Mouse (Mus musculus) stomach, embryonic 14.5 days (tissue): ENCODE results near the gene Zfp866. TPM values are rescaled to one million over a fixed set of nuclear protein-coding genes. Genes with fewer than 3 reads are reported as not detected.

ENCODE experiments used
- ATAC-seq: fragments of 200-750 bp; cut with Nextera tagmentation; 2 replicates; pipeline ENCODE4 v1.8.0; 2017; ENCODE audit warnings: low read depth, moderate TSS enrichment; ENCODE audit not compliant: insufficient number of reproducible peaks, insufficient read depth, low FRiP score
- H3K27ac ChIP-seq: fragments of 300-500 bp; sonication (generic); 2 replicates; pipeline ENCODE4 v1.5.1; 2014; ENCODE audit warnings: mild to moderate bottlenecking, low read length, moderate library complexity, mixed read lengths
- H3K27me3 ChIP-seq: fragments of 300-500 bp; sonication (generic); 2 replicates; pipeline ENCODE4 v1.6.1; 2014; ENCODE audit warnings: low read length, control low read depth, mixed read lengths; ENCODE audit not compliant: control insufficient read depth, insufficient read depth
- H3K36me3 ChIP-seq: fragments of 300-500 bp; sonication (generic); 2 replicates; pipeline ENCODE4 v1.6.1; 2014; ENCODE audit warnings: mild to moderate bottlenecking, control low read depth, low read length, moderate library complexity, mixed read lengths; ENCODE audit not compliant: control insufficient read depth, insufficient read depth
- H3K4me1 ChIP-seq: fragments of 300-500 bp; sonication (generic); 2 replicates; pipeline ENCODE4 v1.6.1; 2014; ENCODE audit warnings: low read length, control low read depth, mixed read lengths; ENCODE audit not compliant: control insufficient read depth, insufficient read depth
- H3K4me2 ChIP-seq: fragments of 300-500 bp; sonication (generic); replicated peaks from 2 replicates; pipeline ENCODE4 v1.6.1; 2014; ENCODE audit warnings: low read depth, low read length, control low read depth
- H3K4me3 ChIP-seq: fragments of 300-500 bp; sonication (generic); 2 replicates; pipeline ENCODE4 v1.5.1; 2014; ENCODE audit warnings: low read depth, low read length, control low read depth
- H3K9ac ChIP-seq: fragments of 300-500 bp; sonication (generic); replicated peaks from 2 replicates; pipeline ENCODE4 v1.6.1; 2014; ENCODE audit warnings: low read depth, mild to moderate bottlenecking, control low read depth, low read length, moderate library complexity, mixed read lengths
- H3K9me3 ChIP-seq: fragments of 300-500 bp; sonication (generic); 2 replicates; pipeline ENCODE4 v1.6.1; 2016; ENCODE audit warnings: low read depth, low read length, control low read depth; ENCODE audit not compliant: control insufficient read depth
- WGBS: fragments of 180-500 bp; shearing (Covaris S2); extraction: QIAGEN DNeasy Blood & Tissue Kit; methylation state at CpG from one replicate; pipeline ENCODE4 v1.1.7; 2014; 5-methylcytosine and 5-hydroxymethylcytosine counted together
- polyA plus RNA-seq: library from polyadenylated mRNA; unstranded; fragments of >200 nt; fragmentation: Nextera tagmentation; extraction: Ambion mirVana; gene quantifications from 2 replicates; pipeline ENCODE4 v1.2.1, GENCODE M21; 2014

The Zfp866 gene
- polyA plus RNA-seq, 1 experiment from 2014 or later, result 35.4 TPM

DNA sequence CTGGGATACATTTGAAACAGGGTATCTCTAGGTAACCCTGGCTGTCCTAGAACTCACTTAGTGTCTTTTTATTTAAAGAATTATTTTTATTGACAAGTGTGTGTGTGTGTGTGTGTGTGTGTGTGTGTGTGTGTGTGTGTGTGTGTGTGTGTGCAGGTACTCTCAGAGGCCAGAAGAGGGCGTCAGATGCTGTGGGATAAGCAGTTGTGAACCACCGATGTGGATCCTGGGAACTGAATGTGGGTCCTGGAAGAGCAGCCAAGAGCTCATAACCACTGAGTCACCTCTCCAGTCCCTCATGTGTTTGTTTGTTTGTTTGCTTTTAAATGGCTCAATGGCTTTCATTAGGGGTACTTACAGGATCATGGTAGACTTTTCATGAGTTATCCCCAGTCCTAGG lies 23.9 kb upstream of the Zfp866 start:
- H3K4me3 ChIP-seq, result no peak overlapping the region
- H3K9ac ChIP-seq, result no peak overlapping the region
- ATAC-seq, result no peak
- H3K9me3 ChIP-seq, result no peaks in the 10 kb centered on the region
- no peak overlapping the region for H3K4me2 ChIP-seq
- no peaks in the 10 kb centered on the region for H3K27me3 ChIP-seq
- H3K4me1 ChIP-seq, result no peaks in the 10 kb centered on the region
- H3K27ac ChIP-seq, result no peak overlapping the region
- WGBS, result 86% methylated on average over 2 of the region's 2 CpGs
- H3K36me3 ChIP-seq, result peaks cover 29% of the 10 kb centered on the region

DNA sequence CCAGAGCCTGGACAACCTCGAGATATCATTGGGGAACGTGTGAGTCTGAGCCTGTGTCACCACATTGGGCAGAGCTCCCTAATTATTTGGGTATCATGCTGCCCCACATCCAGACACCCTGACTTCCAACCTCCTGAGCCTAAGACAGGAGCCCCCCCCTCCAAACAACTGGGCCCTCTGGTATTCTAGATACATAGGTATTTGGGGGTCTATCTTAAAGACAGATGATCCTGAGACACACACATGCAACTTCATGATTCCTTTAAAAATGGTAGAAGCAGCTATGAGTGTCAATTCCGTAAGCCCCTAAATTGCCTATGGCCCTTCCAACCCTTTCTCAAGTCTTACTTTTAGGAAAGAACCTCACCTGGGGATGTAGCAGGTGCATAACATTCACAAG lies 18.8 kb upstream of the Zfp866 start:
- Histone ChIP-seq H3K36me3 (peaks cover 44% of the 10 kb centered on the region), H3K27me3 (no peaks in the 10 kb centered on the region), H3K4me2 (0 out of 2 replicates have a peak overlapping the region, but pooled peaks have one; percentile 91), H3K9me3 (no peaks in the 10 kb centered on the region), H3K27ac (no peak overlapping the region), H3K4me1 (no peaks in the 10 kb centered on the region), H3K4me3 (no peak overlapping the region), H3K9ac (no peak overlapping the region)
- ATAC-seq, result no peak
- WGBS, result 63% methylated on average over 3 of the region's 3 CpGs

DNA sequence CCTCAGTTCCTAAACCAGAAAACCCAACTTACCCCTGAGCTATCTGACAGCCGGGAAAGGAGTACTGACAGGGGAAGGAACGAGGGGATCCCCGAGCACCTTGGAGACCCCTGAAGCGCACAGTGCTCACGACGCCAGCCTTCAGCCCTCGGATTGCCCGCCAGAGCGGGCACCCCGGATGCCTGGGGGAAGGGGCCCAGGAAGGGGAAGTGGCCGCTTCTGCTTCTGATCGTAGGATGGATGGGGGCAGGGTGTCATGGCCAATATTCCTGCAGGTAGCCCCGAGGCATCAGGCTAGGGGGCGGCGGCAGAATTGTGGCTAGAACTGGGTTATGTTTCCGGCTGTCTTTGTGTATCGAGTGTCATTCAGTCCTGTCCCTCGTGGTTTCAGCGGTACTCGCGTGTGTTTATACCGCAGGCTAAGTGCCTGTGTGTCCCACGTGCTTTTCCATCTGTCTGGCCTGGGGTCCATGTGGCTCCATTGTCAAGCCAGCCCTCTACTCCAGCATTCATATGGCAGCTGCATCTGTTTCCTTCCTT lies 18.0 kb upstream of the Zfp866 start:
- peak overlapping the region; percentile 51 for H3K9ac ChIP-seq
- peak overlapping the region; percentile 54 for H3K4me3 ChIP-seq
- 1% methylated on average over 23 of the region's 23 CpGs for WGBS
- H3K27ac ChIP-seq, result 0 out of 2 replicates have a peak overlapping the region, but pooled peaks have one; percentile 30
- no peaks in the 10 kb centered on the region for H3K27me3 ChIP-seq
- peaks cover 45% of the 10 kb centered on the region for H3K36me3 ChIP-seq
- peak; percentile 30; the same call in 1 of the 2 replicates for ATAC-seq
- no peaks in the 10 kb centered on the region for H3K4me1 ChIP-seq
- peak overlapping the region; percentile 91 for H3K4me2 ChIP-seq
- no peaks in the 10 kb centered on the region for H3K9me3 ChIP-seq

DNA sequence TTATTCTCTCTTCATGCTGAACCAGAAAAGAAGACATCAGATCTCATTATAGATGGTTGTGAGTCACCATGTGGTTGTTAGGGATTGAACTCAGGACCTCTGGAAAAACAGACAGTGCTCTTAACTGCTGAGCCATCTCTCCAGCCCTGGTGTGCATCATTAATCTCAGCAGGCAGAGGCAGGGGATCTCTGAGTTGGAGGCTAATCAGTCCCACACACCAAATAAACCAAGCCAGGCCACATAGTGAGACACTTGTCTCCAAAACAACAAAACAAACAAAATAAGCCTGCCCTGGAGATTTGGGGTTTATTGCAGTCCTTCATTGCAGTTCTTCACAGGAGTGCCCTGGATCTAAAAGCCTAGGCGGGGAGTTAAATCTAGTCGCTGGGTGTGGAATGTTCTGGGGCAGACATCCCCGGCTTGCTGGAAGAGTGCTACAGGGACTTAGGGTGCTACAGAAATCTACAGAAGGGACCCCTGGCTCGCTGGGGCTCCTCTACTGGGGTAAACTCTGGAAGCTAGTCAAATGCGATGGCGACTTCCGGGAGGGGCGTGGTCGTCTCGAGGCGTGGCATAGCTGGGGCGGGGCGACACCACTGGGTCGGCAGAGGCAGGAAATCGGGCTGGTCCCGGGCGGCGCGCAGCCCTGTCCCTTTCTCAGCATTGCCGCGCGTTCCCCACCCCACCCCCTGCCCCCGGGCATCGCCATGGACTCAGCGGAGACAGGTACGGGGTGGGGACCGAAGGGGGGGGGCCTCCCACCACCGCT lies 17.3 kb upstream of the Zfp866 start, which contains the start of gene Gmip:
Gmip (plus strand) TSS at position 586 of the 770 bp plus-strand sequence.
- H3K9ac ChIP-seq, result peak within 1 kb of the TSS; percentile 51
- peak; percentile 84 for ATAC-seq
- H3K27ac ChIP-seq, result 0 out of 2 replicates have a peak within 1 kb of the TSS, but pooled peaks have one; percentile 30
- no peaks in the 10 kb centered on the region for H3K9me3 ChIP-seq
- H3K4me3 ChIP-seq, result peak within 1 kb of the TSS; percentile 54
- H3K27me3 ChIP-seq, result no peaks in the 10 kb centered on the region
- peaks cover 51% of the 10 kb centered on the region for H3K36me3 ChIP-seq
- WGBS, result 7% methylated on average over 26 of the region's 28 CpGs
- H3K4me2 ChIP-seq, result peak within 1 kb of the TSS; percentile 91
- no peaks in the 10 kb centered on the region for H3K4me1 ChIP-seq

DNA sequence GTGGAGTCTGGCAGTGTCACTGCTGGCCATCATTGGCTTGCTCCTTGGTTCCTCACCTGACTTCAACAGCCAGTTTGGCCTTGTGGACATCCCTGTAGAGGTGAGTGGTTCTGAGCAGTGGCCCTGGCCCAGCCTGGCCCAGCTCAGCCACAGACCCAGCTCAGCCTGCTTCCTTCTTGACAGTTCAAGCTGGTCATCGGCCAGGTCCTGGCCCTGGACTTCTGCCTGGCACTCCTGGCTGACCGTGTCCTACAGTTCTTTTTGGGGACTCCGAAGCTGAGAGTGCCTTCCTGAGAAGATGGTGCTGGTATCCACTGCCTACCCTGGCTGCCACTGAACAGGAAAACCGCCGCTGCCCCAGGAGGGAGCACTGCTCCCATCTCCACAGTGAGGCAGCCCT lies 16.3 kb upstream of the Zfp866 start:
- no peak for ATAC-seq
- no peaks in the 10 kb centered on the region for H3K9me3 ChIP-seq
- H3K36me3 ChIP-seq, result peaks cover 60% of the 10 kb centered on the region
- H3K27ac ChIP-seq, result no peak overlapping the region
- no peak overlapping the region for H3K9ac ChIP-seq
- no peaks in the 10 kb centered on the region for H3K27me3 ChIP-seq
- WGBS, result 92% methylated on average over 5 of the region's 5 CpGs
- H3K4me1 ChIP-seq, result no peaks in the 10 kb centered on the region
- no peak overlapping the region for H3K4me3 ChIP-seq
- H3K4me2 ChIP-seq, result no peak overlapping the region

DNA sequence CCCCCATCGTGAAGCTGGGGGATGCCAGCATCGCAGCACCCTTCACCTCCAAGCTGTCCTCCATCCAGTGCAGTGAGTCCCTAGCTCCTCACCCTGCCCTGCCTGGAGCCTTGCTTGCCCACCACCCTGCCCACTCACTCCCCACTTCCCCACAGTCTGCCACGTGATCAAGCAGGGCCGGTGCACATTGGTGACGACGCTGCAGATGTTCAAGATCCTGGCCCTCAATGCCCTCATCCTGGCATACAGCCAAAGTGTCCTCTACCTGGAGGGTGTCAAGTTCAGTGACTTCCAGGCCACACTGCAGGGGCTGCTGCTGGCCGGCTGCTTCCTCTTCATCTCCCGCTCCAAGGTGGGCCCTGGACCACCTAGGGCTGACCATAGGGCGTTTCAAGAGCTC lies 14.5 kb upstream of the Zfp866 start:
- H3K27ac ChIP-seq, result no peak overlapping the region
- H3K4me1 ChIP-seq, result no peaks in the 10 kb centered on the region
- 91% methylated on average over 9 of the region's 9 CpGs for WGBS
- no peaks in the 10 kb centered on the region for H3K9me3 ChIP-seq
- ATAC-seq, result no peak
- H3K4me2 ChIP-seq, result no peak overlapping the region
- H3K27me3 ChIP-seq, result no peaks in the 10 kb centered on the region
- H3K9ac ChIP-seq, result no peak overlapping the region
- no peak overlapping the region for H3K4me3 ChIP-seq
- H3K36me3 ChIP-seq, result peaks cover 70% of the 10 kb centered on the region

DNA sequence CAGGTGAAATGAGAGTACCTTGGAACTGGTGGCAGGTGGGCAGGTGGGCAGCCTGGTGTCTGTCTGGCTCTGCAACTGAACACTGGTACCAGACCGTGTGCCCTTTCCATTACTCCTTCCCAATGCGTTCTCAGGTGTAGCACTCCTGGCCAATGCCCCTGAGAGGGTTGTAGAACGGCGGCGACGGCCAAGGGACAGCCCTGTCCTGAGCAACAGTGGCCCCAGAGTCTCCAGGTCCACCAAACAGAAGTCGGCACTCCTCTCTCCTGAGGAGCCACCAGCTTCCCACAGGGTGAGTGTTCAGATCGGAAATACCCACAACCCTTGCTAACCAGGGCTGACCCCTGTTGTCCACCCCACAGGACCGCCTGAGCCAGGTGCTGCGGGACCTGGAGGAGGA lies 14.1 kb upstream of the Zfp866 start:
- WGBS, result 91% methylated on average over 10 of the region's 10 CpGs
- H3K4me2 ChIP-seq, result no peak overlapping the region
- H3K27ac ChIP-seq, result no peak overlapping the region
- H3K9me3 ChIP-seq, result no peaks in the 10 kb centered on the region
- peaks cover 74% of the 10 kb centered on the region for H3K36me3 ChIP-seq
- H3K27me3 ChIP-seq, result no peaks in the 10 kb centered on the region
- no peaks in the 10 kb centered on the region for H3K4me1 ChIP-seq
- no peak for ATAC-seq
- H3K9ac ChIP-seq, result no peak overlapping the region
- no peak overlapping the region for H3K4me3 ChIP-seq

DNA sequence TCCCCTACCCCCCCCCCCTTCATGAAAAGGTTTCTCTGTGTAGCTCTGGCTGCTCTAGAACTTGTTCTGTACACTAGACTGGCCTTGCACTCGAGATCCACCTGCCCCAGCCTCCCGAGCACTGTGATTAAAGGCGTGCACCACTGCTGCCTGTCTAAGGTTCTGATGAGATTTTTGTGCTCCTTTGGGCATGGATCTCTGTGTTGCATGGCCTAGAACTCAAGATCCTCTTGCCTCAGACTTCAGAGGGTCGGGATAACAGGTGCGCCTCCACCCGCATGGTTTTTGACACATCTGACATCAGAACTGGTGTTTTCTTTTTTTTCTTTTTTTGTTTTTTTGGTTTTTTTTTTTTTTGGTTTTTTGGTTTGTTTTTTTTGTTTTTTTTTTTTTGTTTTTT lies 13.6 kb upstream of the Zfp866 start:
- Histone ChIP-seq H3K9ac (no peak overlapping the region), H3K27ac (no peak overlapping the region), H3K27me3 (no peaks in the 10 kb centered on the region), H3K4me3 (no peak overlapping the region), H3K36me3 (peaks cover 80% of the 10 kb centered on the region), H3K4me2 (no peak overlapping the region), H3K9me3 (no peaks in the 10 kb centered on the region), H3K4me1 (no peaks in the 10 kb centered on the region)
- 91% methylated on average over 6 of the region's 6 CpGs for WGBS
- no peak for ATAC-seq
